Mouse (Mus musculus) CD8-positive naive resting alpha-beta T cell, adult 2 months (primary cell): ENCODE measurements around the gene Gpr156.
"Not testable (repeated sequence)": the region's sequence is repeated elsewhere in the genome, so short reads cannot be mapped to it uniquely, and the experiment has no call there.

Source experiments
- DNase-seq, 2 experiments: peaks; one replicate each; pipeline ENCODE4 v3.0.0; 2022; ENCODE audit warnings: low read depth in 2 of 2, low spot score in 2 of 2

Gene Gpr156

DNA sequence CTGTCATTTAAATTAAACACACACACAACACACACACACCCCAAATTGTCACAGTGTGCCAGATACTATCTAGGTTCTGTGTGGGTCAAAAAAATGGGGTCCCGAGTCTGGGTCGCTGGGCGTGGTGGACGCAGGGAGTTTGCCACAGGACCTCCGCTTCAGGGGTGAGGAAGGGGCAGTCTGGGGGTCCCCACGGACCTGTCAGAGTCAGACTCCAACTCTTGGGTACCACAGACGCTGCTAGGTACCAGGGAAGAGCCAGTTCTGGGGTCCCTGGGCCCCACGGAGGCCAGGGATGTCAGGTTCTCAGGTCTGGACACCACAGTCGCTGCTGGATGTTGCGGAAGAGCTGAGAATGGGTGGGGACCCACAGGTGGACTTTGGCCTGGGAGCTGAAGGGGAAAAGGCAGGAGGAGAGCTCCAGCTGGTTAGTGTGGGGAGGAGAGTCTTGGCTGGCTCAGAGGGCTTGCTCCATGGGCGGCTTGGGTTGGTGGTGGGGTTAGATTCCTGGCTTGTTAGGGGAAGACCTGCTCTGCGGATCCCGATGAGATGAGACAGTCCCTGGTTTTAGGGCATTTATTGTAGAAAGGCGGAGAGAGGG is 39.9 kb downstream of the Gpr156 start:
- no peak for DNase-seq

GRCm38 (mm10) chr16:37956751-37957150 is 40.5 kb downstream of the Gpr156 start:
- no peak for DNase-seq

GRCm38 (mm10) chr16:37962696-37963095 is 46.4 kb downstream of the Gpr156 start:
- DNase-seq, result not testable (repeated sequence)

- peak in 1 of 2 experiments; percentile 1 for DNase-seq
Measured at GRCm38 (mm10) chr16:37963331-37964281, 47.3 kb downstream of the Gpr156 start.

GRCm38 (mm10) chr16:37964380-37965070 is 48.2 kb downstream of the Gpr156 start:
- DNase-seq, result no peak

DNA sequence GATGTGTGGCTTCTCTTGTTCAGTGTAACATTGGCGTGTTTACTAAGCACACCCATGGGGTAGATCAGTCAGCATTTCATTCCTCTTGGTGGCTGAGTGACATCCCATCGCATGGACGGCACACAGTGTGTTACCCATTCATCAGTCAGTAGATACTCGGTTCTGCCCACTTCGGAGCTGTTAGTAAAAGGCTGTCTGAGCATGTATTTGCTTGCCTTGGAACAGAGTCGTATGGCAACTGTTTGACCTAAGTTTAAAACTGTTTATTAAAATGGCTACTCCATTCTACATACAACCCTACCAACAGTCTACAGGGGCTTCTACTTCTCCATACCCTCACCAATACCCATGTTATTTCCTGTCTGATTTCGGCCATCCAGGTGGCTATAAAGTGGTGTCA is 50.6 kb downstream of the Gpr156 start:
- no peak for DNase-seq

DNA sequence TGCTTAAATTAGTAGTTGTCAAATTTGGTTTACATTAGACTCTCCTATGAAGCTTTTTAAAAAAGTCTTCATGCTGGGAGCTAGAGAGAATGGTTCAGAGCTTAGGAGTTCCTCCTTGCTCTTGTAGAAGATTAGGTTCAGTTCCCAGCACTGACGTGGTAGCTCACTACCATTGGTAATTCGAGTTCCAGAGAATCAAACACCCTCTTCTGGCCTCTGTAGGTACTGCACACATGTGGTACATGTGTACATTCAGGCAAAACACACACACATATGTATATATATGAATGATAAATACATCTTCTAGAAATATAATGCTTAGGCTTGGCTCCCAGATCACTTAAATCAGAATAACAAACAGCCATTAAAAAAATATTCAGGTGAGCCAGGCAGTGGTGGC is 51.1 kb downstream of the Gpr156 start:
- DNase-seq, result no peak

DNA sequence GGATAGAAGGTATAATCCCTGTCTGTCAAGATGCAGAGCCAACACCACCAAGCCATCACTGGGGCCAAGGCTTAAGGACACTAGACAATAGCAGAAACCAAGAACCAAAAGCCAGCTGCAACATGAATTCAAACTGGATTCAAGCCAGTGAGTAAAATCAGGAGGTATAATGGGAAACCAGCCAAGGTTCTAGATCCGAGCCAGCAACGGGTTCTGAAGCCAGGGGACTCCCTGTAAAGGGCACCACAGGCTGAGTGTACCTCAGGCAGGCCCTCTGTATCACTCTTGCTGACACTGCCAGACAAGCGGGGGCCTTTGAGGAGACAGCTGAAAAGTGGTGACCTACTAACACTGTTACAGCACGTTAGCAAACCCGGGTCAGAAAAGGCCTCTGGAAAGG is 55.2 kb downstream of the Gpr156 start:
- DNase-seq, result no peak

- DNase-seq, result no peak
Measured at GRCm38 (mm10) chr16:37972357-37972756, 56.1 kb downstream of the Gpr156 start.

GRCm38 (mm10) chr16:37973239-37973638 is 56.9 kb downstream of the Gpr156 start:
- DNase-seq, result not testable (repeated sequence)

- no peak for DNase-seq
Measured at GRCm38 (mm10) chr16:37973855-37974519, 57.7 kb downstream of the Gpr156 start.

DNA sequence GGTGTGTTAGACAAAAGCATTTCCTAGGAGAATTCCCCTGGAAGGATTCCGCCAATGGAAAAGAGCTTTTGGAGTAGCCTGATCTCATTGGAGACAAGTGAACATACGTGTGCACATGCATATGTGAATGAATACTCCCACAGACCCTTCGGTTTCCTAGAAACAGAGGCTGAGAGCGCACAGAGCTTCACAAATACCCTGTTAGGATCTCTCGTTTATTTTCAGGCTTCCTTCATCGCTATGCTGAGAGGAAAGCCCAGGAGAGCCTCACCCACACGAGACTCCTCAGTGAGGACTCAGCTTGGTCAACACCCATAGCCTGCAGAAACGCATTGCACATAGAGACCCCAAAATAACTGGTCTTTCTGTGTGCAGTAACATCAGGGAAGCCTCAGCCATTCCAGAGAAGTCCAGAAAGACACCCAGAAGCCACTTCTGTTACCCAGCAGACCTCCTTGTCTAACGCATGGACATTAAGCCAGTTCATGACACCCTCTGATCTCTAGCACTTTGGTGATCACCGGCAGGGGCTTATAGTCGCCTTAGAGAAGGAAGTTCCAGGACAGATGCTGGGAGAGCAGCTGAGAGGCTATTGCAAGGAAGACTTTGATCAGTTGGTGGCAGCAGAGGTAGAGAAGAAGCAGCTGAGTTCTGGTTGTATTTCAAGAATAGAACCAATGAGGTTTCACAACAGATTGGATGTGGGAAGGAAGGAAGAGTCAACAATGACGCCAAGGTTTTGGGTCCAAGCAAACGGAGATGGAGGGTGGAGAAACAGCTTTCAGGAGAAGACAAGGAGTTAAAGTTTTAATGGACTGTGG is 58.4 kb downstream of the Gpr156 start:
- DNase-seq, result no peak

GRCm38 (mm10) chr16:37981907-37982306 is 65.6 kb downstream of the Gpr156 start:
- no peak for DNase-seq

DNA sequence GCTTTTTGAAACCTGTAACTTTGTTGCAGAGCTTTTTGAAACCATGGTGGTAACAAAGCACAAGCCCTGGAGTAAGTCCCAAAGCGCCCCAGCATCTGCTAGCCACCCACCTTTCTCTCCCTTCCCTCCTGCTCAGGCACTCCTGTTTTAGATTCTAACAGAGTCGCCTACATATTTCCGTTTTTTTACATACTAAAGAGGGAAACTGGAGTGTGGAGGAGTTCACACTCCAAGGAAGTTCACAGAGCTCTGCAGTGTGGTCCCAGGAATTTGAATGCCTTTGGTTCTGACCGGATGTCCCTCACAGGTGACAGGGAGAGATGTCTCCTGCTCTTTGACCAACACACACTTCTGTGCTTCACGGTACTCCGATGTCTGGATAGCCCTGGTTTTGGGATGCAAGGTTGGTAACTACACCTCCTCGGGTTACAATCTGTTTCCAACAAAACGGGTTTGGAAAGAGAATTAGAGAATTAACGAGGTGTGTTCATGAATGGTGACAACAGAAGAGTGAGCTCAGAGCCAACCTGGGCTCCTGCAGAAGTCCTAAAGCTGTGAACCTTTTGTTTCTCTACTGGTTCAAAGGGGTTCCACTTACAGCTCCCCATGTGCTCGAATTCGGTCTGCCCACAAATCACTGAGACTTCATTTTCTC is 72.0 kb downstream of the Gpr156 start:
- DNase-seq, result no peak

DNA sequence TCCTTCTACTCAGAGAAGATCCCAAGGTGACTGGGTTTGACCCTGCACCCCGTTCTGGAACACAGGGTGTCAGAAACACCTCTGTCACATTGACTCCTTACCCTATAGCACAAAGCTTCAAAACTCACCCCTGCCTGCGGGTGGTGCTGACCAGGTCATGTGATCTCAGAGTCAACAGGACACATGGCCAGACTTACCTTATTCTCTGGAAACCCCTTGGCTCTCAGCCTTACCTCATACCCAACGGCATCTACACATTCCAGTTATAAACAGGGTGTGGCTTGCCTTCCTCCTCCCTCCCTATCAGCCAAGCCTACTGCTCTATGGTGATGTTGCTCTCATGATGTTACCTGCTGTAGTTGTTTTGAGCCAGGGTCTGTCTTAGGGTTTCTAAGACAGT is 73.5 kb downstream of the Gpr156 start:
- no peak for DNase-seq

GRCm38 (mm10) chr16:37990553-37991344 is 74.5 kb downstream of the Gpr156 start:
- no peak for DNase-seq

- no peak for DNase-seq
Measured at GRCm38 (mm10) chr16:37992806-37993205, 76.5 kb downstream of the Gpr156 start.

- DNase-seq, result peak; percentile 36 to 38
Measured at GRCm38 (mm10) chr16:37994647-37995046, 78.4 kb downstream of the Gpr156 start.

DNA sequence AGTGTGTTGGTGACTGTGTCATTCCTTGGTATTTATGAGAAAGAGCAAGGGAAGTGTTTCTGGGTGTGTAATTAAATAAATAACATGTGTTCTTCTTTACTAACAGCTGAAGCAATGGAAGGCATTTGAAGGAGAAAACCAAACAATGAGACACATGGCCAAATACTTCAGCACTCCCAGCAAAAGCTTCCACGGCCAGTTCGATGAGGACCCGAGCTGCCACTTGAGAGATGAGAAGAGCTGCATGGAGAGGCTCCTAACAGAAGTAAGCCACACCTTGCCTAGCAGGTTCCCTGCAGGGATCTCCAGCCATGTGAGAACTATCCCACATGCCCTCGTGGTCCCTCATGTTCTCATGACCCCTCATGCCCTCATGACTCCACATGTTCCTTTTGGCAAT is 81.5 kb downstream of the Gpr156 start:
- no peak for DNase-seq
